Mouse (Mus musculus): Measurements from ENCODE around the gene Chrdl2. TPM values are rescaled to one million over a fixed set of nuclear protein-coding genes. Genes with fewer than 3 reads are reported as not detected.
A peak's percentile ranks its signal among the peaks of the same experiment; 100 is the strongest.

The Chrdl2 gene
- polyA plus RNA-seq, 1 experiment from 2014 or later, result 0.11 TPM

DNA sequence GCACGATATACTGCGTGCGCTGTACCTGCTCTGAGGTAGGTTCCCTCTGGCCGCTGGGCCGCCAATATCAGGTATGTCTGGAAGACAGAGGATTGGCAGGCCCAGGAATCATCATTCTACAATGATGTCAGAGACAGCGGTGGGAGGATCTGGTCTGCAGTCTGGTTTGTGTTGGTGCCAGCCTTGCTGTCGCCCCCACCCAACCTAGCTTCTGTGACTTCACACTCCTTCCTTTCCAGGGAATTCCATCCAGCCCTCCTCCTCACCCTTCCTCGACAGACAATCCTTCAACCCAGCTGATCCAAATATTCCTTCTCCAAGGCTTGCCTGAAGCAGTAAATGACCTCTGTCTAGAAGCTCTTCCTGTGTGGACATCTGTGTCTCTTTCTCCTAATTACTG lies 11.1 kb downstream of the Chrdl2 start:
- WGBS (ENCODE audit: insufficient replicate concordance), result 68% methylated on average over 8 of the region's 8 CpGs
- Histone ChIP-seq H3K9ac (no peak overlapping the region), H3K4me3 (no peak overlapping the region), H3K4me1 (no peaks in the 10 kb centered on the region), H3K36me3 (no peaks in the 10 kb centered on the region), H3K9me3 (replicated peaks) (no peaks in the 10 kb centered on the region), H3K4me2 (no peak overlapping the region), H3K27me3 (replicated peaks) (peaks cover 16% of the 10 kb centered on the region), H3K27ac (no peak overlapping the region)
- no peak for ATAC-seq

- H3K9ac ChIP-seq, result no peak overlapping the region
- no peak overlapping the region for H3K4me3 ChIP-seq
- no peaks in the 10 kb centered on the region for H3K9me3 ChIP-seq (replicated peaks)
- no peak overlapping the region for H3K27ac ChIP-seq
- H3K4me2 ChIP-seq, result no peak overlapping the region
- peaks cover 13% of the 10 kb centered on the region for H3K27me3 ChIP-seq (replicated peaks)
- no peaks in the 10 kb centered on the region for H3K36me3 ChIP-seq
- 41% methylated on average over 5 of the region's 5 CpGs for WGBS (ENCODE audit: insufficient replicate concordance)
- no peak for ATAC-seq
- H3K4me1 ChIP-seq, result no peaks in the 10 kb centered on the region
Observed at GRCm38 (mm10) chr7:100027353-100027752, 21.4 kb downstream of the Chrdl2 start.

- Histone ChIP-seq H3K27ac (no peak overlapping the region), H3K36me3 (no peaks in the 10 kb centered on the region), H3K27me3 (replicated peaks) (peaks cover 9% of the 10 kb centered on the region), H3K4me3 (no peak overlapping the region), H3K4me2 (no peak overlapping the region), H3K4me1 (no peaks in the 10 kb centered on the region), H3K9ac (no peak overlapping the region), H3K9me3 (replicated peaks) (no peaks in the 10 kb centered on the region)
- 17% methylated on average over 3 of the region's 3 CpGs for WGBS (ENCODE audit: insufficient replicate concordance)
- ATAC-seq, result no peak
Observed at GRCm38 (mm10) chr7:100029307-100029706, 23.3 kb downstream of the Chrdl2 start.

- Histone ChIP-seq H3K4me1 (no peaks in the 10 kb centered on the region), H3K36me3 (no peaks in the 10 kb centered on the region), H3K27ac (no peak overlapping the region), H3K9ac (no peak overlapping the region), H3K4me2 (no peak overlapping the region), H3K9me3 (replicated peaks) (no peaks in the 10 kb centered on the region), H3K27me3 (replicated peaks) (no peaks in the 10 kb centered on the region; the same call in 1 of the 2 replicates), H3K4me3 (no peak overlapping the region)
- no peak for ATAC-seq
- 68% methylated on average over 8 of the region's 8 CpGs for WGBS (ENCODE audit: insufficient replicate concordance)
Observed at GRCm38 (mm10) chr7:100030996-100031749, 25.2 kb downstream of the Chrdl2 start.

- no peak overlapping the region for H3K27ac ChIP-seq
- H3K36me3 ChIP-seq, result no peaks in the 10 kb centered on the region
- H3K4me1 ChIP-seq, result no peaks in the 10 kb centered on the region
- no peaks in the 10 kb centered on the region; the same call in 1 of the 2 replicates for H3K27me3 ChIP-seq (replicated peaks)
- H3K4me3 ChIP-seq, result no peak overlapping the region
- ATAC-seq, result no peak
- no peak overlapping the region for H3K4me2 ChIP-seq
- WGBS (ENCODE audit: insufficient replicate concordance), result 40% methylated on average over 5 of the region's 5 CpGs
- H3K9me3 ChIP-seq (replicated peaks), result no peaks in the 10 kb centered on the region
- no peak overlapping the region for H3K9ac ChIP-seq
Observed at GRCm38 (mm10) chr7:100033672-100034071, 27.7 kb downstream of the Chrdl2 start.

- Histone ChIP-seq H3K27ac (no peak overlapping the region), H3K4me2 (no peak overlapping the region)
- 57% methylated on average over 11 of the region's 11 CpGs for WGBS (ENCODE audit: insufficient replicate concordance)
Observed at GRCm38 (mm10) chr7:100034815-100035463, 29.0 kb downstream of the Chrdl2 start.

GRCm38 (mm10) chr7:100036050-100036449 lies 30.1 kb downstream of the Chrdl2 start:
- no peak overlapping the region for H3K4me2 ChIP-seq
- no peak for ATAC-seq
- peaks cover 5% of the 10 kb centered on the region for H3K27me3 ChIP-seq (replicated peaks)
- no peaks in the 10 kb centered on the region for H3K9me3 ChIP-seq (replicated peaks)
- no peaks in the 10 kb centered on the region for H3K4me1 ChIP-seq
- no peak overlapping the region for H3K9ac ChIP-seq
- no peak overlapping the region for H3K27ac ChIP-seq
- 61% methylated on average over 7 of the region's 7 CpGs for WGBS (ENCODE audit: insufficient replicate concordance)
- no peaks in the 10 kb centered on the region for H3K36me3 ChIP-seq
- H3K4me3 ChIP-seq, result no peak overlapping the region

More at GRCm38 (mm10) chr7:100034815-100035463, 29.0 kb downstream of the Chrdl2 start:
- Histone ChIP-seq H3K4me1 (no peaks in the 10 kb centered on the region), H3K27me3 (replicated peaks) (no peaks in the 10 kb centered on the region; the same call in 1 of the 2 replicates), H3K4me3 (no peak overlapping the region), H3K9ac (no peak overlapping the region), H3K9me3 (replicated peaks) (no peaks in the 10 kb centered on the region), H3K36me3 (no peaks in the 10 kb centered on the region)
- no peak for ATAC-seq

- Histone ChIP-seq H3K9me3 (replicated peaks) (no peaks in the 10 kb centered on the region), H3K4me3 (no peak overlapping the region), H3K27ac (no peak overlapping the region), H3K27me3 (replicated peaks) (peaks cover 8% of the 10 kb centered on the region), H3K36me3 (no peaks in the 10 kb centered on the region), H3K9ac (no peak overlapping the region), H3K4me2 (no peak overlapping the region), H3K4me1 (no peaks in the 10 kb centered on the region)
- no peak for ATAC-seq
- WGBS (ENCODE audit: insufficient replicate concordance), result 72% methylated on average over 3 of the region's 3 CpGs
Observed at GRCm38 (mm10) chr7:100036495-100036894, 30.5 kb downstream of the Chrdl2 start.

- H3K9ac ChIP-seq, result no peak overlapping the region
Observed at GRCm38 (mm10) chr7:100042120-100042519, 36.1 kb downstream of the Chrdl2 start.

GRCm38 (mm10) chr7:100043096-100043495 lies 37.1 kb downstream of the Chrdl2 start:
- no peak for ATAC-seq
- Histone ChIP-seq H3K4me3 (no peak overlapping the region), H3K36me3 (no peaks in the 10 kb centered on the region), H3K27ac (no peak overlapping the region), H3K9me3 (replicated peaks) (no peaks in the 10 kb centered on the region), H3K4me2 (no peak overlapping the region), H3K27me3 (replicated peaks) (peaks cover 46% of the 10 kb centered on the region), H3K4me1 (peaks cover 6% of the 10 kb centered on the region; the same call in 1 of the 2 replicates), H3K9ac (no peak overlapping the region)
- WGBS (ENCODE audit: insufficient replicate concordance), result 73% methylated on average over 5 of the region's 5 CpGs

More at GRCm38 (mm10) chr7:100042120-100042519, 36.1 kb downstream of the Chrdl2 start:
- Histone ChIP-seq H3K4me1 (peaks cover 6% of the 10 kb centered on the region; the same call in 1 of the 2 replicates), H3K9me3 (replicated peaks) (no peaks in the 10 kb centered on the region), H3K27ac (no peak overlapping the region), H3K36me3 (no peaks in the 10 kb centered on the region), H3K27me3 (replicated peaks) (peaks cover 46% of the 10 kb centered on the region), H3K4me3 (0 out of 2 replicates have a peak overlapping the region, but pooled peaks have one; percentile 12), H3K4me2 (peak overlapping the region; percentile 36)
- no peak for ATAC-seq
- 20% methylated on average over 31 of the region's 31 CpGs for WGBS (ENCODE audit: insufficient replicate concordance)

GRCm38 (mm10) chr7:100043605-100044031 lies 37.6 kb downstream of the Chrdl2 start:
- peaks cover 6% of the 10 kb centered on the region; the same call in 1 of the 2 replicates for H3K4me1 ChIP-seq
- H3K9ac ChIP-seq, result no peak overlapping the region
- no peaks in the 10 kb centered on the region for H3K9me3 ChIP-seq (replicated peaks)
- no peak overlapping the region for H3K4me2 ChIP-seq
- no peaks in the 10 kb centered on the region for H3K36me3 ChIP-seq
- ATAC-seq, result no peak
- WGBS (ENCODE audit: insufficient replicate concordance), result 52% methylated on average over 4 of the region's 4 CpGs
- H3K27me3 ChIP-seq (replicated peaks), result peaks cover 46% of the 10 kb centered on the region
- H3K27ac ChIP-seq, result no peak overlapping the region
- H3K4me3 ChIP-seq, result no peak overlapping the region

GRCm38 (mm10) chr7:100046486-100046885 lies 40.5 kb downstream of the Chrdl2 start:
- Histone ChIP-seq H3K27ac (no peak overlapping the region), H3K27me3 (replicated peaks) (peaks cover 38% of the 10 kb centered on the region), H3K4me1 (peaks cover 6% of the 10 kb centered on the region; the same call in 1 of the 2 replicates), H3K4me2 (no peak overlapping the region), H3K4me3 (no peak overlapping the region), H3K9me3 (replicated peaks) (no peaks in the 10 kb centered on the region), H3K9ac (no peak overlapping the region), H3K36me3 (no peaks in the 10 kb centered on the region)
- ATAC-seq, result no peak
- WGBS (ENCODE audit: insufficient replicate concordance), result 34% methylated on average over 2 of the region's 2 CpGs
